Mouse (Mus musculus) C2C12 (cell line): ENCODE measurements around the gene Fam83d.

Experiments used
- CTCF ChIP-seq: IDR thresholded peaks from one replicate; pipeline ENCODE4 v1.5.1; 2011; ENCODE audit not compliant: control insufficient read depth, insufficient read depth, insufficient read length
- FOSL1 ChIP-seq: IDR thresholded peaks from one replicate; pipeline ENCODE4 v1.8.0; 2011; ENCODE audit warnings: mild to moderate bottlenecking, low read length; ENCODE audit not compliant: poor library complexity, insufficient read depth, severe bottlenecking
- MAX ChIP-seq: IDR thresholded peaks from one replicate; pipeline ENCODE4 v1.6.1; 2011; ENCODE audit warnings: mild to moderate bottlenecking, control low read depth
- MYOG ChIP-seq: IDR thresholded peaks from one replicate; pipeline ENCODE4 v1.6.1; 2011; ENCODE audit not compliant: control insufficient read depth, insufficient read length; ENCODE audit errors: extremely low read depth

- no peak for TF ChIP-seq CTCF
- TF ChIP-seq MYOG = no peak
- TF ChIP-seq FOSL1 = no peak
- TF ChIP-seq MAX = no peak
These were observed 45.8 kb upstream of the Fam83d start for GRCm38 (mm10) chr2:158722135-158722534.
